Mouse (Mus musculus): ENCODE measurements at regions not wholly inside any gene's neighbourhood (a gene's known extent, or its start where the extent isn't known, plus 50 kb on each side); places are given as distances from the start of the nearest gene placed in this dataset.

DNA sequence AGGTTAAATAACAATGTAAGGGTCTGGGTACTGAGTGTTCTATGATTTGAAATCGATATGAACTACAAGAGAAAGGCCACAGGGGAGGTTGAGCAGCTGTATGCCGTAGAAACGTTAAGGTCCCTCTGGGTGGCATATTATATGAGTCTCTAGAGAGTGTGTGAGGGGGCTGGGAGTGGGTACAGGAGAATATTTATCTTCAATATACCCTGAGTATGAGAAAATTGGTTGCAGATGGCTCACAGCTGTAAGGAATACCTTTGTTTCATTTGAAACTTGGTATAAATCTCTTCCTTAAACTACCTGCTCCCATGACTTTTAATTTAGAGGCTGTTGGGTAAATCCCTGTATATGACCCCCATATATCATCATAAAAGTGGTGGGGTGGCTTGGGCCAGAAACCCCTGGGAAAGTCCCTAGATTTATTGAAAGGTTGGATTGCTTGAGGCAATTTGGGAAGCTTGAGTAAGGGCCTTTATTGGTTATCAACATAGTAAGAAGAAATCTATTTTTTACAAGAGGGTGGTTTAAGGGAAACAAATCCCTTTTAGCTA lies 128.7 kb upstream of the Prkg2 start:
- DNase-seq (ENCODE audit: low spot score in 2 of 2) = no peak

- DNase-seq (ENCODE audit: low spot score in 2 of 2) = peak in 1 of 2 experiments; percentile 63
Measured at GRCm38 (mm10) chr5:99157973-99158372, 120.8 kb upstream of the Prkg2 start.

DNA sequence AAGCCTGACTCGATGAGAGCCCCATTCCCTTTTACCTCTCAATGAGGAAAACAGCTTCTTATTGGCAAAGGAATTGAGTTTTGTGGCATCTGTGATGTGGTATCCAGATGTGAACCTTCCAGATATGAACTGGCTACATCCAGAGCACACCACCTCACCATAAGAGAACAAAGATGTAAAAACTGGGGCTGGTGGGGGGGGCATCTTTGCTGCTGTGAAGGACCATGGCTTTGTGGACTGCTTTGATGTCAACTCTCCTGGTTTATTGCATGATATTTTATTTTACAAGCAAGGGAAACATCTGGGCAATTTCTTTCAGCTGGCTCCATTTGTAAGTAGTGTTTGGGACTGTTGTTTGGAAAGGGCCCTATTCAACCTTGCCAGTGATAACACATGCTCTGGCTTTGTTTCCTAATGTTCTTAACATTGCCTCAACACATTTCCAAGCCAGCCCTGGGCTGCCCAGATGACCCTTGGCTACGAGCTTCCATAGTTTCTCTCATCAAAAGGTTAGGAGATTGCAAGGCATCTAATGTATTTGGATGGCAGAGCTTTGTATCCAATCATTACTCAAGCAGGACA lies 116.2 kb upstream of the Prkg2 start:
- no peak for DNase-seq (ENCODE audit: low spot score in 2 of 2)

DNA sequence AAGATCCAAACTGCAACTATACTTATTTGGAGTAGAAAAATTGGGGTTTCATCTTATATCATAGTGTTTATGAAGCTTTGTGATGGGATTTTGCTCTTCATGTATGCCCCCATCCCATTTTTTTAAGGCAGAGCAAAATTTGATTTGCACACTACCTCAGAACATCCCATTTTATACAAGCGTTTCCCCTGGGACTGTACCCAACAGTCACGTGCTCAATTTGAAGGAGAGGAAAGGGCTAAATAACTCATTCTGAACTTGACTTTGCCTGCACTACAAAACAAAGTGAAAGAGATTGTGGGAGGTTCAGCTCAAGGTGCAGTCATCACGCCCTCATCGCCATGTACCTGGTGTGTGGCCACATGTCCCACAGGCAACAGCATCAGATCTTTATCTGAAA lies 115.1 kb upstream of the Prkg2 start:
- DNase-seq (ENCODE audit: low spot score in 2 of 2) = no peak

DNA sequence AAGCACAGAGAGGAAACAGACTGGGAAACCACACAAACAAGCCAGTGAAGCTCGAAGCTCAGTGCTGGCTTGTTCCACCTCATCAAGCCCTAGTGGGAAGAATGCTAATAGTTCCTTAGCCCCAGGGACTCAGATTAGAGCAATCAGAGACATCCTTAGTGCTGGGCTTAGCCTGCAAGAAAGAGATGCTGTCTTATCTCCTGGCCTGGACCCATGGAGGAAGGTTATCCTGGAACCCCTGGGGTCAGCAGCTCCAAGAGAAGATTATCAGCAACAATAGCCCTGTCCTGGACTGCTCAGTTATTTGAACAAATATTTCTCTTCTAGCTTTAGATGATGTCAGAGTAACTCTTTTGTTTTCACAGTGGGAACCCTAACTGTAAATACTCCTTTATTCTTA lies 112.8 kb upstream of the Prkg2 start:
- DNase-seq (ENCODE audit: low spot score in 2 of 2) = no peak

GRCm38 (mm10) chr5:99132670-99133069 lies 95.5 kb upstream of the Prkg2 start:
- DNase-seq (ENCODE audit: low spot score in 2 of 2) = no peak

DNA sequence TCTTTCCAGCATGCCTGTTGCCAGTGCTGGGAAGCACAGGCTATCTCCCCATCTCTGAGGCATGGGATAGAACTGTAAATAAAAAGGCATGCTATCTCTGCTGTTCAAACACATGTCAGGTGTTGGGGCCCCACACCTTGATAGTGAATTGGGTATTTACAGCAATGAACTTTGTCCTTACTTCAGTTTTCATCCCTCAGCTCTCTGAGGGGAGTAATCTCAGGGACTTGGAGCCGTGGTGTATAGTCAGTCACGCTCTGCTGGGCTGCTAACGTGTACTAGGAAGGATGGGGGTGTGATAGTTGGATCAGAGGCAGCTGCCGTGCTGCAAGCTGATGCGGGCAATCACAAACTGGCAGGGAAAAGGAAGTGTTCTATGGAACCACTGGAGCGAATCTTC lies 91.5 kb upstream of the Prkg2 start:
- no peak for DNase-seq (ENCODE audit: low spot score in 2 of 2)

DNA sequence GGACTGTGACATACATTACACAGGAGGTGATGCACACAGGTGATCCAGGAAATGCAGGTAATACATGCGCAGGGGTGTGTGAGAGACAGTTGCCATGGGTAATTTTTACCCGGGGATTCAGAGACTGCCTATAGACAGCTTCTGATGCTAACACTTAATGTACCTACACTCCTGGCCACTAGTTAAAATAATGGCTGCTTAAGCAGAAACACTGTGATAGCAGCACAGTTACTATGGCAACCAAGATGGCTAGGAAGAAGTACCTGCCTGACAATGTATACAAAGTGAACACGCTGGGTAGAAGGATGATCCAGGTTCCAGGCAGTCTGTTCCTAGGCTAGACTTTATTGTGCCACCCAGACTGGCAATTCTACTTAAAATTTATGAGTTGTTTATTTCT lies 88.3 kb upstream of the Prkg2 start:
- DNase-seq (ENCODE audit: low spot score in 2 of 2) = no peak

- DNase-seq (ENCODE audit: low spot score in 2 of 2) = no peak
Measured at GRCm38 (mm10) chr5:99111755-99112154, 74.6 kb upstream of the Prkg2 start.

- DNase-seq (ENCODE audit: low spot score in 2 of 2) = peak in 1 of 2 experiments; percentile 10
Measured at GRCm38 (mm10) chr5:99111235-99111634, 74.1 kb upstream of the Prkg2 start.

- no peak for DNase-seq (ENCODE audit: low spot score in 2 of 2)
Measured at GRCm38 (mm10) chr5:99099727-99100116, 62.6 kb upstream of the Prkg2 start.

- no peak for DNase-seq (ENCODE audit: low spot score in 2 of 2)
Measured at GRCm38 (mm10) chr5:99099014-99099726, 62.0 kb upstream of the Prkg2 start.
